Mouse (Mus musculus): ENCODE measurements around the gene Iqgap1. TPM values are rescaled to one million over a fixed set of nuclear protein-coding genes. Genes with fewer than 3 reads are reported as not detected.

The Iqgap1 gene
- polyA plus RNA-seq, 1 experiment from 2014 or later: 40.1 TPM

GRCm38 (mm10) chr7:80746166-80746761 is 79.5 kb downstream of the Iqgap1 start:
- H3K4me1 ChIP-seq: peaks cover 24% of the 10 kb centered on the region
- no peak overlapping the region for H3K4me2 ChIP-seq (replicated peaks)
- 9% methylated on average over 5 of the region's 5 CpGs for WGBS
- H3K4me3 ChIP-seq: no peak overlapping the region
- H3K27me3 ChIP-seq: 0 out of 2 replicates have a peak, but pooled peaks cover 5% of the 10 kb centered on the region
- no peak for ATAC-seq (ENCODE audit: low FRiP score)
- 0 out of 2 replicates have a peak overlapping the region, but pooled peaks have one; percentile 49 for H3K27ac ChIP-seq
- H3K36me3 ChIP-seq: peaks cover 52% of the 10 kb centered on the region
- no peaks in the 10 kb centered on the region for H3K9me3 ChIP-seq (replicated peaks)
- peak overlapping the region; percentile 39; the same call in 1 of the 2 replicates for H3K9ac ChIP-seq

GRCm38 (mm10) chr7:80745746-80746145 is 80.0 kb downstream of the Iqgap1 start:
- Histone ChIP-seq H3K4me1 (peaks cover 24% of the 10 kb centered on the region), H3K4me3 (no peak overlapping the region), H3K9ac (no peak overlapping the region), H3K9me3 (replicated peaks) (no peaks in the 10 kb centered on the region), H3K36me3 (peaks cover 47% of the 10 kb centered on the region), H3K4me2 (replicated peaks) (no peak overlapping the region), H3K27ac (peak overlapping the region; percentile 2; the same call in 1 of the 2 replicates), H3K27me3 (0 out of 2 replicates have a peak, but pooled peaks cover 5% of the 10 kb centered on the region)
- no peak for ATAC-seq (ENCODE audit: low FRiP score)
- 8% methylated on average over 3 of the region's 3 CpGs for WGBS

DNA sequence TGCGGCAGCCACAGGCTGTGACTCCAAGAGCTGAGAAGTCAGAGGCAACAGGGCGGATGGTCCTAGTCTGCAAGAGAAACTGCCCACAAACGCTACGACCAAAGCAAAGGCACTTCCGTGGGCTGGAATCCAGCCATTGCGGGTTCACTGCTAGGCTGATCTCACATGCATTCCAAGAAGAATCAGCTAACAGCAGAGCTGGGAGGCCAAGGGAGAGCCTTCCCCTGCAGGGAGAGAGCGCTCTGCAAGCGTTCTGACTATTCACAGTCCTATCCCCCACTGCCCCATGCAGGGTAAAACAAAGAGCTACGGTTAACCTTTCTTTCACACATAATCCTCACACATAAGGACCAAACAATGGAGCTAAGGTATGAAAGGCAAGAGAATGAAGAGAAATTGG is 80.5 kb downstream of the Iqgap1 start:
- Histone ChIP-seq H3K9ac (no peak overlapping the region), H3K9me3 (replicated peaks) (no peaks in the 10 kb centered on the region), H3K4me3 (no peak overlapping the region), H3K36me3 (peaks cover 46% of the 10 kb centered on the region), H3K27me3 (0 out of 2 replicates have a peak, but pooled peaks cover 5% of the 10 kb centered on the region), H3K4me1 (peaks cover 24% of the 10 kb centered on the region), H3K27ac (peak overlapping the region; percentile 44), H3K4me2 (replicated peaks) (no peak overlapping the region)
- no peak for ATAC-seq (ENCODE audit: low FRiP score)
- WGBS: 10% methylated on average over 9 of the region's 9 CpGs

DNA sequence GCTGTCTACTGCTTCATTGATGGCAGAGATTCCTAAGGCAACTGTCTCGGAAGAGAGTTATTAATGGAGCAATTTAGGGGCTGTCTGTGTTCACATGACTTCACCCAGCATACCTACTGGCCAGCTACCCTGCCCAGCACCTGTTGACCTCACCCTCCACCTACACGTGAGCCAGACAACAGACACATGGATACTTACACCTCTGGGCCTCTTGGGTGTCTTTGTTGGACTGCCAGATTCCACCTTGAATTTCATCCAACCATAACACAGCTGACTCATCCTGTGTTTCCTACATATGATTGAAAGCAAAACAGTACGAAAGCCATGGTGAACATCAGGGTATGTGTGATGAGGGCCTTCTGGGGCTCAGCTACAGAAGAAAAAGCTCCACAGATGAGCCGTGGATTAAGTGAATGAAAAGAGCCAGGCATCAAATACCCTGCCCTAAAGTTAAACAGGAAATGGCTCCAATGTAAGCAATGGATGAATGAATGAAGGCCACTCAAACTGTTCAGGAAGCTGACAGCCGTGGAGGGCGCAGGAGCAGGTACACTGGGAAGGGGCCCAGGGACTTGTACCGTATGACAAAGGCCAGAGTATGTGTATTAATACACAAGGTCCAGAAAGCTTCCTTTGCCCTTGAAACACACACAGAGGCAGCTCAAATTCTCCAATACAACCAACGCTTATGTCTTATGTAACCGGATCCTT is 81.7 kb downstream of the Iqgap1 start:
- Histone ChIP-seq H3K4me2 (replicated peaks) (no peak overlapping the region), H3K4me3 (no peak overlapping the region), H3K4me1 (peaks cover 24% of the 10 kb centered on the region), H3K9ac (no peak overlapping the region), H3K36me3 (peaks cover 45% of the 10 kb centered on the region), H3K27ac (no peak overlapping the region; the same call in 1 of the 2 replicates), H3K9me3 (replicated peaks) (no peaks in the 10 kb centered on the region), H3K27me3 (0 out of 2 replicates have a peak, but pooled peaks cover 5% of the 10 kb centered on the region)
- no peak for ATAC-seq (ENCODE audit: low FRiP score)
- WGBS: 76% methylated on average over 9 of the region's 9 CpGs

- 81% methylated on average over 3 of the region's 3 CpGs for WGBS
- H3K36me3 ChIP-seq: peaks cover 48% of the 10 kb centered on the region
Measured at GRCm38 (mm10) chr7:80742671-80743070, 83.1 kb downstream of the Iqgap1 start.

DNA sequence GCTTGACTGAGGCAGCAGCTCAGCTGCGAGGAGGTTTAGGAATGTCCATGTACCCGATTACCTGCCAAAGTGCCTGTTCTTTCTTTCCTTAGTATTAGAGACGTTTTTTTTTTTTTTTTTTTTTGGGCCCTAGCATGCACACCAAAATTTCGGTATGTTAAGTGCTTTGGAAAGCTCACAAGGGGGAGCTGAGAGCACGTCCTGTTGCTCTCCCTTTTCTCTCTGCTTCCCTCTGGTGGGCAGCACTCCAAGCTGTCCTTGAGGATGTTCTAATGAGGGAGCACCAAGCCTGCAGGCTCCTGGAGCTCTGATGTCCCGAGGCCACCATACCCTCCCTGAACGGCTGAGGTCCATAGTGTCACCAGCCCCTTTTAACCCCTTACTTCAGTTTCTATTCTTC is 84.8 kb downstream of the Iqgap1 start:
- Histone ChIP-seq H3K4me3 (no peak overlapping the region), H3K36me3 (peaks cover 63% of the 10 kb centered on the region), H3K4me1 (peaks cover 12% of the 10 kb centered on the region), H3K9ac (no peak overlapping the region), H3K27ac (no peak overlapping the region), H3K4me2 (replicated peaks) (no peak overlapping the region), H3K9me3 (replicated peaks) (no peaks in the 10 kb centered on the region), H3K27me3 (0 out of 2 replicates have a peak, but pooled peaks cover 5% of the 10 kb centered on the region)
- WGBS: 30% methylated on average over 7 of the region's 7 CpGs
- no peak for ATAC-seq (ENCODE audit: low FRiP score)

More at GRCm38 (mm10) chr7:80742671-80743070, 83.1 kb downstream of the Iqgap1 start:
- H3K27ac ChIP-seq: no peak overlapping the region
- H3K9ac ChIP-seq: no peak overlapping the region
- 0 out of 2 replicates have a peak, but pooled peaks cover 5% of the 10 kb centered on the region for H3K27me3 ChIP-seq
- H3K4me1 ChIP-seq: peaks cover 24% of the 10 kb centered on the region
- no peak for ATAC-seq (ENCODE audit: low FRiP score)
- no peak overlapping the region for H3K4me2 ChIP-seq (replicated peaks)
- H3K9me3 ChIP-seq (replicated peaks): no peaks in the 10 kb centered on the region
- no peak overlapping the region for H3K4me3 ChIP-seq

DNA sequence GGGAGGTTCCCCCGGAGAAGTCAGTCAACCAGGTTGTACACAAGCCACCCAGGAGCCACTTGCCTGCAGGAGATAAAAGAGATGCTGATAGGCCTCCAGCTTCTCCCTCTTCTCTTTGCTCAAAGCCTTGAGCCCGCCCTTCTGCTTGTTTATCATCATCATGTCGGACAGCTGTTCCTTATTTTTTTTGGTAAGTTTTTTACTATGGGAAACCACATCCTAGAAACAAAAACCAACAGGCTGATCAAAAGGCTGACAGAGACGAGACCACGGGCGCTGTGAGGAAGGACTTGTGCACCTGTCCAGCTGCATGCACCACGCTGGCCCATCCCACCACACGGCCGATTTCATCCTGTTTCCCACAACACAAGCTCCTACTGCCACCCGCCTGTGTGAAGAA is 89.6 kb downstream of the Iqgap1 start:
- H3K27me3 ChIP-seq: no peaks in the 10 kb centered on the region
- H3K9me3 ChIP-seq (replicated peaks): no peaks in the 10 kb centered on the region
- H3K36me3 ChIP-seq: peaks cover 70% of the 10 kb centered on the region
- no peak for ATAC-seq (ENCODE audit: low FRiP score)
- H3K4me1 ChIP-seq: no peaks in the 10 kb centered on the region
- no peak overlapping the region for H3K4me3 ChIP-seq
- no peak overlapping the region for H3K9ac ChIP-seq
- WGBS: 89% methylated on average over 10 of the region's 10 CpGs
- H3K4me2 ChIP-seq (replicated peaks): no peak overlapping the region
- no peak overlapping the region for H3K27ac ChIP-seq

- Histone ChIP-seq H3K36me3 (peaks cover 65% of the 10 kb centered on the region), H3K4me2 (replicated peaks) (no peak overlapping the region)
- WGBS: 87% methylated on average over 11 of the region's 11 CpGs
Measured at GRCm38 (mm10) chr7:80732986-80733385, 92.8 kb downstream of the Iqgap1 start.

GRCm38 (mm10) chr7:80729662-80730061 is 96.1 kb downstream of the Iqgap1 start:
- Histone ChIP-seq H3K27ac (no peak overlapping the region), H3K4me1 (no peaks in the 10 kb centered on the region), H3K4me3 (no peak overlapping the region), H3K9ac (no peak overlapping the region), H3K27me3 (no peaks in the 10 kb centered on the region), H3K36me3 (peaks cover 67% of the 10 kb centered on the region), H3K9me3 (replicated peaks) (no peaks in the 10 kb centered on the region), H3K4me2 (replicated peaks) (no peak overlapping the region)
- ATAC-seq (ENCODE audit: low FRiP score): no peak
- 33% methylated on average over 8 of the region's 8 CpGs for WGBS

More at GRCm38 (mm10) chr7:80732986-80733385, 92.8 kb downstream of the Iqgap1 start:
- Histone ChIP-seq H3K27ac (no peak overlapping the region), H3K9ac (no peak overlapping the region), H3K9me3 (replicated peaks) (no peaks in the 10 kb centered on the region), H3K4me3 (no peak overlapping the region), H3K4me1 (no peaks in the 10 kb centered on the region), H3K27me3 (no peaks in the 10 kb centered on the region)
- ATAC-seq (ENCODE audit: low FRiP score): no peak

DNA sequence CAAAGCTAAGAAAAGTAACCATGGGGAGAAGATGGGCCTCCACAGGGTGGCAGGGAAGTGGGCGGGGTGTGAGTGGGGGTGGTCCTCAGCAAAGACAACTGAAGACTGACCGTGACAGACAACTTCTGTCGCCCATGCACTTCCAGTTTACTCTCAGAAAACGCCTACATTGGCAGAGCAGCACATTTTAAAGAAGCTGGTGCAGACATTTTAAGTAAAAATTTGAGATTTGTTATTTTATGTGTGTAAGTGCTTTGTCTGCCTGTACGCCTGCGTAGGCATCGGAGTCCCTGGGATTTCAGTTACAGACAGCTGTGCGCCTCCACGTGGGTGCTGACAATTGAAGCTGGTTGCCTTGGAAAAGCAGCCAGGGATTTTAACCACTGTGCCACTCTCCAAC is 104.7 kb downstream of the Iqgap1 start:
- Histone ChIP-seq H3K27ac (no peak overlapping the region), H3K36me3 (peaks cover 61% of the 10 kb centered on the region), H3K4me1 (0 out of 2 replicates have a peak, but pooled peaks cover 2% of the 10 kb centered on the region), H3K9ac (no peak overlapping the region), H3K27me3 (no peaks in the 10 kb centered on the region), H3K4me3 (no peak overlapping the region), H3K9me3 (replicated peaks) (no peaks in the 10 kb centered on the region), H3K4me2 (replicated peaks) (no peak overlapping the region)
- 35% methylated on average over 9 of the region's 9 CpGs for WGBS
- no peak for ATAC-seq (ENCODE audit: low FRiP score)

GRCm38 (mm10) chr7:80719582-80719981 is 106.2 kb downstream of the Iqgap1 start:
- WGBS: 96% methylated on average over 7 of the region's 7 CpGs
- Histone ChIP-seq H3K27me3 (no peaks in the 10 kb centered on the region), H3K36me3 (peaks cover 59% of the 10 kb centered on the region), H3K9me3 (replicated peaks) (no peaks in the 10 kb centered on the region), H3K4me2 (replicated peaks) (no peak overlapping the region), H3K27ac (no peak overlapping the region), H3K9ac (no peak overlapping the region), H3K4me1 (0 out of 2 replicates have a peak, but pooled peaks cover 2% of the 10 kb centered on the region), H3K4me3 (no peak overlapping the region)
- ATAC-seq (ENCODE audit: low FRiP score): no peak

DNA sequence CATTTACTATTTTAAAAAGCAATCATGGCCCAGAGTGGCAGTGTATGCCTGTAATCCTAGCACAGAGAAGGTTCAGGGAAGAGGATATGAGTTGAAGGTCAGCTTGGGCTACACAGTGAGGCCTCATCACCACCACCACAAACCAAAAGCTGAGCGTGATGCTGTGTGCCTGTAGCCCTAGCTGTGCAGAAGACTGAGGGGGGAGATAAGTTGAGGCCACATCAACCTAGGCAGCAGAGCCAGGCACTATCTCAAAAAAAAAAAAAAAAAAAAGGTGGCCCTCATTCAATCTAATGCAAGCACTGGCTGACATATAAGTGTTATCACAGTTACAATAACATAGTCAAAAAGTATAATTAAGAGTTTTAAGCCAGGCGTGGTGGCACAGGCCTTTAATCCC is 106.7 kb downstream of the Iqgap1 start:
- H3K9ac ChIP-seq: no peak overlapping the region
- no peak for ATAC-seq (ENCODE audit: low FRiP score)
- 95% methylated on average over 2 of the region's 2 CpGs for WGBS
- H3K4me1 ChIP-seq: 0 out of 2 replicates have a peak, but pooled peaks cover 2% of the 10 kb centered on the region
- no peak overlapping the region for H3K4me3 ChIP-seq
- H3K4me2 ChIP-seq (replicated peaks): no peak overlapping the region
- H3K27ac ChIP-seq: no peak overlapping the region
- no peaks in the 10 kb centered on the region for H3K9me3 ChIP-seq (replicated peaks)
- no peaks in the 10 kb centered on the region for H3K27me3 ChIP-seq
- H3K36me3 ChIP-seq: peaks cover 56% of the 10 kb centered on the region

All from hindbrain, embryonic 12.5 days (tissue).